Mouse (Mus musculus): ENCODE data around the gene Zcchc7. TPM values are rescaled to one million over a fixed set of nuclear protein-coding genes. Genes with fewer than 3 reads are reported as not detected.

The Zcchc7 gene
- total and polyA plus RNA-seq, 3 experiments = 17.8 to 18.2 TPM; not detected in 1

- TF ChIP-seq RCOR1 (IDR thresholded peaks at IDR 0.05; ENCODE audit: low read depth, low read length) = peak; percentile 100
- TF ChIP-seq E2F4 (IDR thresholded peaks at IDR 0.05; ENCODE audit: borderline replicate concordance, low read depth, low read length) = no peak
- TF ChIP-seq BHLHE40 (IDR thresholded peaks at IDR 0.05; ENCODE audit: borderline replicate concordance, low read depth, low read length) = peak; percentile 83
- peak; percentile 82; the same call in 1 of the 2 replicates for TF ChIP-seq MYC (IDR thresholded peaks at IDR 0.05; ENCODE audit: low read depth, low read length)
- TF ChIP-seq CHD2 (IDR thresholded peaks at IDR 0.05; ENCODE audit: low read length) = peak; percentile 21; the same call in 1 of the 2 replicates
Observed at GRCm38 (mm10) chr4:44812855-44813254, 57.2 kb downstream of the Zcchc7 start (continued).

DNA sequence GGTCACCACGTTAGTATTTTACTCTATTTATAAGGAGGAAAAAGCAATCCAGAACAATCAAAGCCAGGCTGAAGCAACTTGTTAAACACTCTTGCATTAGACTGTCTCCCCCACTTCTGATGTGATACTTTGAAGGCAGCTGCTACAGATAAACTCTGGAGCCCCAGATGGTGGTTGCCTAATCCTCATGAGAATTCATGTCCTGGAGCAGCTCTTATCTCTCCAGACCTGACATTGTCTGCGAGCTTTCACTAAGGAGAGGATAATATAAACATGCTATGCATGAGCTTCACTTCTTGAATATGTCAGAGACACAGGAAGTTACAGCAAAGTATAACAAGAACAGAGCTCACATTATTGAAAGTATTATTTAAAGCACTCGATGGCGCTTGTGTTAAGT is 58.1 kb downstream of the Zcchc7 start:
- TF ChIP-seq ETS1 (IDR thresholded peaks at IDR 0.05; ENCODE audit: low read depth, low read length) (peak; percentile 99), MXI1 (IDR thresholded peaks at IDR 0.05; ENCODE audit: low read depth, low read length) (peak; percentile 87), RCOR1 (IDR thresholded peaks at IDR 0.05; ENCODE audit: low read depth, low read length) (peak; percentile 95), JUND (IDR thresholded peaks at IDR 0.05; ENCODE audit: low read depth, low read length) (no peak), ELF1 (IDR thresholded peaks at IDR 0.05; ENCODE audit: low read depth, low read length) (0 out of 2 replicates have a peak, but pooled peaks have one; percentile 38), MEF2A (IDR thresholded peaks at IDR 0.05; ENCODE audit: extremely low read depth, insufficient replicate concordance, low read depth, low read length, poor library complexity, severe bottlenecking) (no peak), SIN3A (IDR thresholded peaks at IDR 0.05; ENCODE audit: low read length) (peak; percentile 91), TAL1 (IDR thresholded peaks at IDR 0.05; ENCODE audit: low read length) (peak; percentile 96), GATA1 (IDR thresholded peaks at IDR 0.05; ENCODE audit: low read depth, low read length) (peak; percentile 96), TCF12 (IDR thresholded peaks at IDR 0.05; ENCODE audit: low read depth, low read length) (peak; percentile 98), EP300 (IDR thresholded peaks at IDR 0.05; ENCODE audit: low read depth in 1 of 2, low read length in 2 of 2) (peak; percentile 86 to 92), TBP (IDR thresholded peaks at IDR 0.05; ENCODE audit: low read depth, low read length) (no peak)
- Histone ChIP-seq H3K9ac (ENCODE audit: control insufficient read depth, low read depth, low read length, poor library complexity, severe bottlenecking) (no peak overlapping the region), H3K4me1 (ENCODE audit: control insufficient read depth in 1 of 2, insufficient read depth in 2 of 2, low read length in 2 of 2) (peaks cover 16 to 23% of the 10 kb centered on the region in 2 experiments), H3K4me3 (ENCODE audit: control insufficient read depth in 1 of 2, insufficient read depth in 1 of 2, low read depth in 2 of 2, low read length in 2 of 2) (no peak overlapping the region), H3K9me3 (replicated peaks; ENCODE audit: insufficient read depth, low read length) (no peaks in the 10 kb centered on the region), H3K79me2 (ENCODE audit: control insufficient read depth, insufficient read depth, low read length, poor library complexity) (peaks cover 6% of the 10 kb centered on the region), H3K27me3 (ENCODE audit: control insufficient read depth in 1 of 2, insufficient read depth in 2 of 2, low read length in 2 of 2) (no peaks in the 10 kb centered on the region), H3K36me3 (ENCODE audit: control insufficient read depth in 1 of 2, insufficient read depth in 2 of 2, low read length in 2 of 2) (peaks cover 0 to 33% of the 10 kb centered on the region in 2 experiments; a peak in 2 of 4 replicates), H3K27ac (ENCODE audit: control insufficient read depth, low read depth, low read length) (peak overlapping the region; percentile 49)
- peak; percentile 89 for DNase-seq (ENCODE audit: low read depth, low spot score)

DNA sequence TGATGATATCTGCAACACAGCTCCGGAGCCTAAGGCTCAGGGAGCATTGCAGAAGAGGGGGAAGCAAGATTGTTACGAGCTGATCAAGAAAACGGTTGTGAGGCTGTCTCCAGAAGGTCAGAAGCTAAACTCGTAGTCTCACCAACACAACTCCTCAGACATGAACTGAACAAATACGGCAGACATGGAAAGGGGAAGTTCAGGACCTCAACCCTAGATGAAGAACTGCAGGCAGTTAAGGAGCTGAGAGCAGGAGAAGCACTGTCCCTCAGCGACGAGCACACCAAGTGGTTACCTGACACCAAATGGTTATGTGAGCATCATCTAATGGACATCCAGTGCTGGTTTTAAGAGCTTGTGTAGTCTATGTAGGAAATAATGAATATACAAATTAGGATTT is 60.9 kb downstream of the Zcchc7 start:
- no peaks in the 10 kb centered on the region for H3K27me3 ChIP-seq (ENCODE audit: control insufficient read depth in 1 of 2, insufficient read depth in 2 of 2, low read length in 2 of 2)
- no peak overlapping the region for H3K4me3 ChIP-seq (ENCODE audit: control insufficient read depth in 1 of 2, insufficient read depth in 1 of 2, low read depth in 2 of 2, low read length in 2 of 2)
- no peak overlapping the region for H3K27ac ChIP-seq (ENCODE audit: control insufficient read depth, low read depth, low read length)
- H3K9me3 ChIP-seq (replicated peaks; ENCODE audit: insufficient read depth, low read length) = no peaks in the 10 kb centered on the region
- H3K79me2 ChIP-seq (ENCODE audit: control insufficient read depth, insufficient read depth, low read length, poor library complexity) = peaks cover 6% of the 10 kb centered on the region
- H3K4me1 ChIP-seq (ENCODE audit: control insufficient read depth in 1 of 2, insufficient read depth in 2 of 2, low read length in 2 of 2) = peaks cover 16 to 23% of the 10 kb centered on the region in 2 experiments
- TF ChIP-seq EP300 (IDR thresholded peaks at IDR 0.05; ENCODE audit: low read depth in 1 of 2, low read length in 2 of 2) (0 out of 4 replicates have a peak, but pooled peaks of 1 of the 2 experiments have one; percentile 13), UBTF (IDR thresholded peaks at IDR 0.05; ENCODE audit: borderline replicate concordance, insufficient read depth, low read depth, low read length) (no peak), CTCF (IDR thresholded peaks at IDR 0.05 in 2 of 3, conservative IDR thresholded peaks at IDR 0.05 in 1 of 3; ENCODE audit: control insufficient read depth in 1 of 3, insufficient read depth in 1 of 3, low read depth in 2 of 3, low read length in 3 of 3, poor library complexity in 1 of 3, severe bottlenecking in 1 of 3) (no peak), BHLHE40 (IDR thresholded peaks at IDR 0.05; ENCODE audit: borderline replicate concordance, low read depth, low read length) (no peak), MXI1 (IDR thresholded peaks at IDR 0.05; ENCODE audit: low read depth, low read length) (no peak)
- peaks cover 0 to 26% of the 10 kb centered on the region in 2 experiments; a peak in 2 of 4 replicates for H3K36me3 ChIP-seq (ENCODE audit: control insufficient read depth in 1 of 2, insufficient read depth in 2 of 2, low read length in 2 of 2)
- no peak overlapping the region for H3K9ac ChIP-seq (ENCODE audit: control insufficient read depth, low read depth, low read length, poor library complexity, severe bottlenecking)
- DNase-seq (ENCODE audit: low read depth, low spot score) = peak; percentile 75

Data from MEL (cell line).